Mouse (Mus musculus) lung, postnatal 14 days (tissue): ENCODE results near the gene Emcn.
A peak's percentile ranks its signal among the peaks of the same experiment; 100 is the strongest.

Experiments
- DNase-seq: peaks from one replicate; pipeline ENCODE4 v3.0.0; 2021

Emcn gene

DNA sequence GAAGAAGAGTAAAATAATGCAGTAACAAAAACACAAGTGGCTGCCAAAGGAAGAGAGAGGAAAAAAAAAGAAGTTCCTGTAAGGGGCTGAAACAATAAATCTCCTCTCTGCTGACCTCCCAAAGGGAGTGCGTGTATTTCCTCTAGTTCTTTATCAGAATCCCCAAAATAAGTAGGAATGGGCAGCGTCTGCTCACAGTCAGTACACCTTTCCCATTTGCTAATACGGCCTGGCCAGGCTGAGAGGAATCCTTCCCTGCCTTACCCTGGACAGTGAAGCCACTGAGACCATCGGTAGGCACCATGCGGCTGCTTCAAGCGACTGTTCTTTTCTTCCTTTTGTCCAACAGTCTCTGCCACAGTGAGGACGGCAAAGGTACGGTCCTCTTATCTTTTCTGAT is at the start of gene Emcn:
Gene Emcn (plus strand): TSS at position 130 of the 400 bp plus-strand sequence.
- DNase-seq: no peak

GRCm38 (mm10) chr3:137293174-137293591 is 47.7 kb upstream of the Emcn start:
- peak; percentile 7 for DNase-seq

GRCm38 (mm10) chr3:137298230-137298629 is 42.6 kb upstream of the Emcn start:
- DNase-seq: no peak

DNA sequence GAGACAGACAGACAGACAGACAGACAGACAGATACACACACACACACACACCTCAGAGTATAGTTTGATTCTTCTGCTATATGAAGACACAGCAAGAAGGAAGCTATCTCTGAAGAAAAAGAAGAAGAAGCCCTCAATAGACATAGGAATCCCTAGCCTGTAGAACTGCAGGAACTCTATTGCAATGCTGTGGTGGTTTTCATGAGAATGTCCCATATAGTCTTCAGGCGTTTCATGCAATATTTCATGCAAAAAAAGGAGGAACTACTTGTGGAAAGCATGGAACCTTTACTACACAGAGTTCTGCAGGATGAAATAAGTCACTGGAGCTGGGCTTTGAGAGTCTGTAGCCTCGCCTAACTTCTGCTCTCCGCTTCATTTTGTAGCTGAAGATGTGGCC is 40.7 kb upstream of the Emcn start:
- no peak for DNase-seq

- no peak for DNase-seq
Measured at GRCm38 (mm10) chr3:137301195-137301594, 39.7 kb upstream of the Emcn start.

DNA sequence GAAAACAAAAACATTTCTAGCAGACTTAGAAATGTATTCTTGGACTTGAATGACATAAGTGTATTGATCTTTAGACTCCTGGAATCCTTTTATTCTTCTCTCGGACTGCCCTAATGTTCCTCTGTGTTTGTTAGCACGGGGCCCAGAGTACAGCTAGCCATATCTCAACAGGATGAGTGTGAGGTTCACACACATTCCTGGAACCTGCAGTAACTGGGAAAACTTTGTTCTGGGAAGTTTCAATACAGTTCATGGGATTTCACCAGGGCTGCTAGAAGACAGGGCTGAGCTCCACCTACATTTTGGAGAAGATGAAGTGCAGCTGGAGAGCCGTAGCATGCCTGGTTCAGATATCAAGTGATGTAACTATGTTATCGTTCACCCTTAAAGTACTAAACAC is 38.1 kb upstream of the Emcn start:
- no peak for DNase-seq

- no peak for DNase-seq
Measured at GRCm38 (mm10) chr3:137309959-137310358, 30.9 kb upstream of the Emcn start.

- no peak for DNase-seq
Measured at GRCm38 (mm10) chr3:137312540-137312939, 28.3 kb upstream of the Emcn start.

DNA sequence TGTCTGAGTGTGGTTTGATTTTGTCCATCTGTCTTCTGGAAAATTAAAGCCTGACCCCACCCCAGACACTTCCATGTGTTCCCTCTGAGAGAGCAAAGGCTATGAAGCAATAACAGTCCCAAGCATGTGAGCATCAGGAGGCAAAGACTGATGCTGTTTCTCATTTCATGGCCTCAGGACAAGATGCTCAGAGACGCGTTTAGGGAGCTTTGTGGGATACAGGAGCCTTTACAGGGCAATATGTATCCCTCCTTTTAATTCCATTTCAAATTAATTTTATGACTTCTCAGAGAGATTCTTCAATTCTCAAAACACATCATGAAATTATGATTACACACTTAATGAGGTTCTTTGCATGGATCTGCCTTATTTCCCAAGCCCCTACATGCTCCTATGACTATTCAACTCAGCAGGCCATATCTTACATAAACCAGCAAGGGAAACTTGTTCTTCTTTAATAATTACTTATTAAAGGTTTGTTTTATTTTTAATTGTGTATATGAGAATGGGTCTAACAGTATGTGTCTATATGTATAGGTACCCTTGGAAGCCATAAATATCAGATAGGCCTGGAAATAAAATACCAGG is 27.0 kb upstream of the Emcn start:
- no peak for DNase-seq

DNA sequence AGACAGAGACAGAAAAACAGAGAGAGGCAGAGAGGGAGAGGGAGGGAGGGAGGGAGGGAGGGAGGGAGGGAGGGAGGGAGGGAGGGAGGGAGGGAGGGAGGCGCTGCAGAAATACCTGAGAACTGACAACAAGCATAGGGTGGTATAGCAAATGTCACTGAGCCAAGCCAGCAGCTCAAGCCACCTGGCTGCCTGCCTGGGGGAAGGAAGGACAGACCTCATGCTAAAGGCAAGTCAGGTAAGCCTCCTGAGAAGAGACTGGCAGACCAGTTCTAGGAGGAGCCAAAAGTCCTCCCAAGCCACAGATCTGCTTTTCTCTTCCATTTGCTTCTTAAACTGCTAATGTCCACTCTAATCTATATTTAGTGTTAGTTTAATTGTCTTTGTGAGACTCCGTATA is 22.5 kb upstream of the Emcn start:
- no peak for DNase-seq

- no peak for DNase-seq
Measured at GRCm38 (mm10) chr3:137319950-137320349, 20.9 kb upstream of the Emcn start.

- DNase-seq: no peak
Measured at GRCm38 (mm10) chr3:137322304-137322703, 18.6 kb upstream of the Emcn start.

GRCm38 (mm10) chr3:137329898-137330297 is 11.0 kb upstream of the Emcn start:
- DNase-seq: no peak

GRCm38 (mm10) chr3:137330950-137331349 is 9.9 kb upstream of the Emcn start:
- no peak for DNase-seq

GRCm38 (mm10) chr3:137332531-137332930 is 8.3 kb upstream of the Emcn start:
- DNase-seq: no peak

GRCm38 (mm10) chr3:137335957-137336356 is 4.9 kb upstream of the Emcn start:
- DNase-seq: no peak

GRCm38 (mm10) chr3:137343446-137343845 is 2.6 kb downstream of the Emcn start:
- no peak for DNase-seq

GRCm38 (mm10) chr3:137351882-137352281 is 11.0 kb downstream of the Emcn start:
- no peak for DNase-seq

- DNase-seq: no peak
Measured at GRCm38 (mm10) chr3:137356697-137357096, 15.8 kb downstream of the Emcn start.

GRCm38 (mm10) chr3:137367123-137367825 is 26.4 kb downstream of the Emcn start:
- DNase-seq: no peak

DNA sequence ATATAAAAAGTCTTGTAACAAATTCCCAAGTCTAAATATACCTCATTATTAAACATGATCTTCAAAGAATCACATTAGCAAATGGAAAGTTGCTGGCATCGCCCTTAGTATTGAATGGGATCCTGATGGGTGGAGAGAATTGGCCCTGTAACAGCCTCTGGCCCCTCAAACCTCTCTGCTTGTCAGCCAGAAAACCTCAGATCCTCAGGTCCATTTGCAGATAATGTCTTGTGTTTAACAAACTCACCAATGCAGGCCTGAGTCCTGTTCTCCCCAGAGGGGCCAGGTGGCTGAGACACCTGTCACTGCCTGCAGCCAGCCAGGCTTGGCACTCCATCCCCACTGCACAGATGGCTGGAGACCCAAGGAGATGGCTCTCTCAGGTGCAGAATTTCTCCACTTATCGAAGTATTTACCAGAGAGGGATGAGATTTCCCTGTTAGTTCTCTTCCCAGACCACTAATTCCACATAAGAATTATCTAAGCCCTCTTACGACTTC is 27.0 kb downstream of the Emcn start:
- no peak for DNase-seq

GRCm38 (mm10) chr3:137372854-137373253 is 32.0 kb downstream of the Emcn start:
- DNase-seq: no peak

GRCm38 (mm10) chr3:137382311-137382710 is 41.4 kb downstream of the Emcn start:
- no peak for DNase-seq

- DNase-seq: no peak
Measured at GRCm38 (mm10) chr3:137395588-137395987, 54.7 kb downstream of the Emcn start.
